Mouse (Mus musculus): ENCODE data around the gene Klhdc8a. TPM values are rescaled to one million over a fixed set of nuclear protein-coding genes. Genes with fewer than 3 reads are reported as not detected.
A peak's percentile ranks its signal among the peaks of the same experiment; 100 is the strongest.

Klhdc8a gene
- polyA plus RNA-seq, 1 experiment from 2014 or later, result 0.05 TPM

GRCm38 (mm10) chr1:132326777-132327176 is 28.4 kb downstream of the Klhdc8a start:
- no peak for DNase-seq (ENCODE audit: low spot score)

GRCm38 (mm10) chr1:132327477-132327876 is 29.1 kb downstream of the Klhdc8a start:
- no peak for ATAC-seq (replicated peaks; ENCODE audit: low FRiP score)
- Histone ChIP-seq H3K36me3 (ENCODE audit: control insufficient read depth, insufficient read depth, low read length) (no peaks in the 10 kb centered on the region), H3K27ac (ENCODE audit: low read depth, low read length) (no peak overlapping the region), H3K9ac (ENCODE audit: low read depth, low read length) (no peak overlapping the region), H3K4me2 (no peak overlapping the region), H3K27me3 (replicated peaks; ENCODE audit: control insufficient read depth, insufficient read depth, low read length) (no peaks in the 10 kb centered on the region), H3K4me1 (replicated peaks; ENCODE audit: control insufficient read depth, insufficient read depth, low read length) (peaks cover 6% of the 10 kb centered on the region), H3K4me3 (ENCODE audit: low read depth, low read length) (no peak overlapping the region), H3K9me3 (ENCODE audit: control insufficient read depth, low read length) (no peaks in the 10 kb centered on the region)
- DNase-seq (ENCODE audit: low spot score), result no peak
- WGBS, result 87% methylated on average over 17 of the region's 17 CpGs

More at GRCm38 (mm10) chr1:132326777-132327176, 28.4 kb downstream of the Klhdc8a start:
- no peak overlapping the region for H3K4me2 ChIP-seq
- H3K36me3 ChIP-seq (ENCODE audit: control insufficient read depth, insufficient read depth, low read length), result no peaks in the 10 kb centered on the region
- WGBS, result 69% methylated on average over 9 of the region's 9 CpGs
- no peak overlapping the region for H3K4me3 ChIP-seq (ENCODE audit: low read depth, low read length)
- no peaks in the 10 kb centered on the region for H3K9me3 ChIP-seq (ENCODE audit: control insufficient read depth, low read length)
- H3K9ac ChIP-seq (ENCODE audit: low read depth, low read length), result no peak overlapping the region
- peaks cover 6% of the 10 kb centered on the region for H3K4me1 ChIP-seq (replicated peaks; ENCODE audit: control insufficient read depth, insufficient read depth, low read length)
- H3K27ac ChIP-seq (ENCODE audit: low read depth, low read length), result no peak overlapping the region
- no peaks in the 10 kb centered on the region for H3K27me3 ChIP-seq (replicated peaks; ENCODE audit: control insufficient read depth, insufficient read depth, low read length)
- ATAC-seq (replicated peaks; ENCODE audit: low FRiP score), result no peak

- no peak for DNase-seq (ENCODE audit: low spot score)
- H3K4me1 ChIP-seq (replicated peaks; ENCODE audit: control insufficient read depth, insufficient read depth, low read length), result peaks cover 10% of the 10 kb centered on the region
Measured at GRCm38 (mm10) chr1:132328565-132328964, 30.1 kb downstream of the Klhdc8a start.

GRCm38 (mm10) chr1:132329656-132330055 is 31.2 kb downstream of the Klhdc8a start:
- H3K4me2 ChIP-seq, result no peak overlapping the region
- DNase-seq (ENCODE audit: low spot score) (no peak), ATAC-seq (replicated peaks; ENCODE audit: low FRiP score) (no peak)
- no peaks in the 10 kb centered on the region for H3K36me3 ChIP-seq (ENCODE audit: control insufficient read depth, insufficient read depth, low read length)
- no peak overlapping the region for H3K4me3 ChIP-seq (ENCODE audit: low read depth, low read length)
- 68% methylated on average over 7 of the region's 7 CpGs for WGBS
- peaks cover 20% of the 10 kb centered on the region for H3K4me1 ChIP-seq (replicated peaks; ENCODE audit: control insufficient read depth, insufficient read depth, low read length)
- H3K9me3 ChIP-seq (ENCODE audit: control insufficient read depth, low read length), result no peaks in the 10 kb centered on the region
- no peaks in the 10 kb centered on the region for H3K27me3 ChIP-seq (replicated peaks; ENCODE audit: control insufficient read depth, insufficient read depth, low read length)
- no peak overlapping the region for H3K27ac ChIP-seq (ENCODE audit: low read depth, low read length)
- no peak overlapping the region for H3K9ac ChIP-seq (ENCODE audit: low read depth, low read length)

More at GRCm38 (mm10) chr1:132328565-132328964, 30.1 kb downstream of the Klhdc8a start:
- no peak overlapping the region for H3K9ac ChIP-seq (ENCODE audit: low read depth, low read length)
- no peaks in the 10 kb centered on the region for H3K27me3 ChIP-seq (replicated peaks; ENCODE audit: control insufficient read depth, insufficient read depth, low read length)
- no peaks in the 10 kb centered on the region for H3K36me3 ChIP-seq (ENCODE audit: control insufficient read depth, insufficient read depth, low read length)
- H3K4me3 ChIP-seq (ENCODE audit: low read depth, low read length), result no peak overlapping the region
- H3K9me3 ChIP-seq (ENCODE audit: control insufficient read depth, low read length), result no peaks in the 10 kb centered on the region
- no peak for ATAC-seq (replicated peaks; ENCODE audit: low FRiP score)
- no peak overlapping the region for H3K4me2 ChIP-seq
- no peak overlapping the region for H3K27ac ChIP-seq (ENCODE audit: low read depth, low read length)
- WGBS, result 79% methylated on average over 3 of the region's 3 CpGs

GRCm38 (mm10) chr1:132330397-132330796 is 32.0 kb downstream of the Klhdc8a start:
- Histone ChIP-seq H3K4me2 (no peak overlapping the region), H3K27me3 (replicated peaks; ENCODE audit: control insufficient read depth, insufficient read depth, low read length) (no peaks in the 10 kb centered on the region), H3K9ac (ENCODE audit: low read depth, low read length) (no peak overlapping the region), H3K27ac (ENCODE audit: low read depth, low read length) (no peak overlapping the region), H3K9me3 (ENCODE audit: control insufficient read depth, low read length) (no peaks in the 10 kb centered on the region), H3K4me1 (replicated peaks; ENCODE audit: control insufficient read depth, insufficient read depth, low read length) (peaks cover 27% of the 10 kb centered on the region), H3K4me3 (ENCODE audit: low read depth, low read length) (no peak overlapping the region), H3K36me3 (ENCODE audit: control insufficient read depth, insufficient read depth, low read length) (no peaks in the 10 kb centered on the region)
- ATAC-seq (replicated peaks; ENCODE audit: low FRiP score) (no peak), DNase-seq (ENCODE audit: low spot score) (no peak)
- 84% methylated on average over 15 of the region's 15 CpGs for WGBS

- no peak overlapping the region for H3K9ac ChIP-seq (ENCODE audit: low read depth, low read length)
- DNase-seq (ENCODE audit: low spot score) (no peak), ATAC-seq (replicated peaks; ENCODE audit: low FRiP score) (no peak)
- no peak overlapping the region for H3K4me2 ChIP-seq
- 85% methylated on average over 17 of the region's 17 CpGs for WGBS
- H3K4me3 ChIP-seq (ENCODE audit: low read depth, low read length), result no peak overlapping the region
- no peak overlapping the region for H3K27ac ChIP-seq (ENCODE audit: low read depth, low read length)
- H3K36me3 ChIP-seq (ENCODE audit: control insufficient read depth, insufficient read depth, low read length), result no peaks in the 10 kb centered on the region
- no peaks in the 10 kb centered on the region for H3K27me3 ChIP-seq (replicated peaks; ENCODE audit: control insufficient read depth, insufficient read depth, low read length)
- H3K4me1 ChIP-seq (replicated peaks; ENCODE audit: control insufficient read depth, insufficient read depth, low read length), result peaks cover 29% of the 10 kb centered on the region
- no peaks in the 10 kb centered on the region for H3K9me3 ChIP-seq (ENCODE audit: control insufficient read depth, low read length)
Measured at GRCm38 (mm10) chr1:132331283-132331682, 32.9 kb downstream of the Klhdc8a start.

GRCm38 (mm10) chr1:132333201-132333600 is 34.8 kb downstream of the Klhdc8a start:
- peak overlapping the region; percentile 86; the same call in 1 of the 2 replicates for H3K27ac ChIP-seq (ENCODE audit: low read depth, low read length)
- no peaks in the 10 kb centered on the region for H3K27me3 ChIP-seq (replicated peaks; ENCODE audit: control insufficient read depth, insufficient read depth, low read length)
- H3K9ac ChIP-seq (ENCODE audit: low read depth, low read length), result no peak overlapping the region
- WGBS, result 52% methylated on average over 2 of the region's 2 CpGs
- H3K4me2 ChIP-seq, result peak overlapping the region; percentile 3; the same call in 1 of the 2 replicates
- H3K9me3 ChIP-seq (ENCODE audit: control insufficient read depth, low read length), result no peaks in the 10 kb centered on the region
- ATAC-seq (replicated peaks; ENCODE audit: low FRiP score) (no peak), DNase-seq (ENCODE audit: low spot score) (no peak)
- H3K4me1 ChIP-seq (replicated peaks; ENCODE audit: control insufficient read depth, insufficient read depth, low read length), result peaks cover 38% of the 10 kb centered on the region
- H3K36me3 ChIP-seq (ENCODE audit: control insufficient read depth, insufficient read depth, low read length), result no peaks in the 10 kb centered on the region
- no peak overlapping the region for H3K4me3 ChIP-seq (ENCODE audit: low read depth, low read length)

- peak overlapping the region; percentile 28; the same call in 1 of the 2 replicates for H3K4me2 ChIP-seq
- peak overlapping the region; percentile 22; the same call in 1 of the 2 replicates for H3K9ac ChIP-seq (ENCODE audit: low read depth, low read length)
Measured at GRCm38 (mm10) chr1:132333675-132334141, 35.3 kb downstream of the Klhdc8a start.

GRCm38 (mm10) chr1:132334178-132334801 is 35.9 kb downstream of the Klhdc8a start:
- WGBS, result 19% methylated on average over 6 of the region's 6 CpGs
- no peaks in the 10 kb centered on the region for H3K27me3 ChIP-seq (replicated peaks; ENCODE audit: control insufficient read depth, insufficient read depth, low read length)
- ATAC-seq (replicated peaks; ENCODE audit: low FRiP score) (peak; percentile 77), DNase-seq (ENCODE audit: low spot score) (no peak)
- H3K27ac ChIP-seq (ENCODE audit: low read depth, low read length), result peak overlapping the region; percentile 86
- peak overlapping the region; percentile 28; the same call in 1 of the 2 replicates for H3K4me2 ChIP-seq
- H3K36me3 ChIP-seq (ENCODE audit: control insufficient read depth, insufficient read depth, low read length), result no peaks in the 10 kb centered on the region
- H3K4me3 ChIP-seq (ENCODE audit: low read depth, low read length), result no peak overlapping the region
- H3K9ac ChIP-seq (ENCODE audit: low read depth, low read length), result peak overlapping the region; percentile 22; the same call in 1 of the 2 replicates
- H3K9me3 ChIP-seq (ENCODE audit: control insufficient read depth, low read length), result no peaks in the 10 kb centered on the region
- H3K4me1 ChIP-seq (replicated peaks; ENCODE audit: control insufficient read depth, insufficient read depth, low read length), result peaks cover 36% of the 10 kb centered on the region

More at GRCm38 (mm10) chr1:132333675-132334141, 35.3 kb downstream of the Klhdc8a start:
- Histone ChIP-seq H3K9me3 (ENCODE audit: control insufficient read depth, low read length) (no peaks in the 10 kb centered on the region), H3K36me3 (ENCODE audit: control insufficient read depth, insufficient read depth, low read length) (no peaks in the 10 kb centered on the region), H3K4me1 (replicated peaks; ENCODE audit: control insufficient read depth, insufficient read depth, low read length) (peaks cover 36% of the 10 kb centered on the region), H3K4me3 (ENCODE audit: low read depth, low read length) (no peak overlapping the region), H3K27ac (ENCODE audit: low read depth, low read length) (peak overlapping the region; percentile 86), H3K27me3 (replicated peaks; ENCODE audit: control insufficient read depth, insufficient read depth, low read length) (no peaks in the 10 kb centered on the region)
- DNase-seq (ENCODE audit: low spot score), result peak; percentile 55
- 27% methylated on average over 4 of the region's 4 CpGs for WGBS
- ATAC-seq (replicated peaks; ENCODE audit: low FRiP score), result peak; percentile 64
